Mouse (Mus musculus) limb, embryonic 14.5 days (tissue): ENCODE results near the gene Camp. TPM values are rescaled to one million over a fixed set of nuclear protein-coding genes. Genes with fewer than 3 reads are reported as not detected.
"Not testable (repeated sequence)": the region's sequence is repeated elsewhere in the genome, so short reads cannot be mapped to it uniquely, and the experiment has no call there.

Experiments
- ATAC-seq: fragments of 200-750 bp; cut with Nextera tagmentation; 2 replicates; pipeline ENCODE4 v1.8.0; 2017; ENCODE audit warnings: low read depth, moderate number of reproducible peaks, moderate TSS enrichment; ENCODE audit not compliant: low FRiP score
- DNase-seq: peaks from one replicate; pipeline ENCODE4 v3.0.0-alpha.2; 2015; ENCODE audit warnings: low spot score
- H3K27ac ChIP-seq: fragments of 300-500 bp; sonication (generic); replicated peaks from 2 replicates; pipeline ENCODE4 v1.5.1; 2014; ENCODE audit warnings: low read depth, mild to moderate bottlenecking, low read length, moderate library complexity, mixed read lengths
- H3K27me3 ChIP-seq: fragments of 300-500 bp; sonication (generic); 2 replicates; pipeline ENCODE4 v1.6.1; 2014; ENCODE audit warnings: low read length, mixed read lengths; ENCODE audit not compliant: control insufficient read depth, insufficient read depth
- H3K36me3 ChIP-seq: fragments of 300-500 bp; sonication (generic); 2 replicates; pipeline ENCODE4 v1.6.1; 2014; ENCODE audit warnings: mild to moderate bottlenecking, low read length, moderate library complexity, mixed read lengths; ENCODE audit not compliant: control insufficient read depth, insufficient read depth
- H3K4me1 ChIP-seq: fragments of 300-500 bp; sonication (generic); 2 replicates; pipeline ENCODE4 v1.6.1; 2014; ENCODE audit warnings: antibody characterized with exemption, low read length, mixed read lengths; ENCODE audit not compliant: control insufficient read depth, insufficient read depth
- H3K4me2 ChIP-seq: fragments of 300-500 bp; sonication (generic); replicated peaks from 2 replicates; pipeline ENCODE4 v1.6.1; 2014; ENCODE audit warnings: low read depth, mild to moderate bottlenecking, low read length, moderate library complexity; ENCODE audit not compliant: severe bottlenecking
- H3K4me3 ChIP-seq: fragments of 300-500 bp; sonication (generic); replicated peaks from 2 replicates; pipeline ENCODE4 v1.5.1; 2014; ENCODE audit warnings: low read length
- H3K9ac ChIP-seq: fragments of 300-500 bp; sonication (generic); 2 replicates; pipeline ENCODE4 v1.6.1; 2014; ENCODE audit warnings: mild to moderate bottlenecking, low read depth, low read length, moderate library complexity; ENCODE audit not compliant: severe bottlenecking
- H3K9me3 ChIP-seq: fragments of 300-500 bp; sonication (generic); 2 replicates; pipeline ENCODE4 v1.6.1; 2016; ENCODE audit warnings: low read length; ENCODE audit not compliant: control insufficient read depth
- POLR2A ChIP-seq: fragments of 200-500 bp; IDR thresholded peaks from 2 replicates; pipeline ENCODE4 v1.8.0; 2012; ENCODE audit warnings: inconsistent platforms, mild to moderate bottlenecking, moderate library complexity, borderline replicate concordance; ENCODE audit not compliant: insufficient read depth, insufficient read length; ENCODE audit errors: extremely low read depth
- WGBS: fragments of 180-500 bp; shearing (Covaris S2); extraction: QIAGEN DNeasy Blood & Tissue Kit; methylation state at CpG from one replicate; pipeline ENCODE4 v1.1.7; 2014; 5-methylcytosine and 5-hydroxymethylcytosine counted together
- microRNA-seq: library from miRNA; unstranded; fragments of <30 nt; microRNA quantifications from one replicate; pipeline ENCODE4, GENCODE M21; 2016
- polyA plus RNA-seq, 2 experiments: library from polyadenylated mRNA; depleted of rRNA in 1 of 2; stranded (reverse) in 1 of 2; unstranded in 1 of 2; fragments of >200 nt; fragmentation: Nextera tagmentation in 1 of 2; extraction: Ambion mirVana in 1 of 2; gene quantifications; 2 replicates each; pipeline versions ENCODE4 v1.2.1 to v1.2.3; 2012 to 2014

Camp gene
- polyA plus RNA-seq, 2 experiments: 1.2 to 4.8 TPM

DNA sequence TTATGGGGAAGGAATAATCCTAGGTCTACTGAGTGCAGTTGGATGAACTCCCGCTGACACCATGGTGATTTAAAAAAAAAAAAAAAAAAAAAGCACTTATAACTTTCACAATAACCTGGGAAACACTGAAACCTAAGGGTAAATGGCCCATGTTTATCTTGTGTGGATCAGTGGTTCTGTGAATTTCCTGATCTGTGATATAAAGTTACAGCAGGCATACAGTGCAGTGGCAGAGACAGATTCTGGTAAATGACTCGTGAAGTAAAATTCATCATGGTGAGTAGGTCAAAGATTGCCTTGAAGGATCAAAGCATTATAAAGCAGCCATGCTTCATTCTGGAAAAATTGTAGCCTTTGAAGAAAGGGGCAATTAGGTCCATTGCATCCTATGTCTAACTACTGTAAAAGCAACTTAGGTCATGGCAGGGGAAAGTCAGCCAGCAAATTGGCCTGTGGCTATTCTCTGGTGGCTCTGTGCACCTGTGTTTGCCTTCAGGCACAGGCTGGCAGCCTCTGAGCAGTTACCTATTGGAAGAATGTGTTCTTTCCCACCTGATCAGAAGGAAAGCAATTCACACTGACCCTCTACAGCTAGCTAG, 42.6 kb downstream of the Camp start:
- Histone ChIP-seq H3K27ac (no peak overlapping the region), H3K4me2 (no peak overlapping the region), H3K9ac (no peak overlapping the region), H3K36me3 (no peaks in the 10 kb centered on the region), H3K9me3 (no peaks in the 10 kb centered on the region), H3K27me3 (no peaks in the 10 kb centered on the region), H3K4me1 (no peaks in the 10 kb centered on the region), H3K4me3 (no peak overlapping the region)
- 66% methylated on average over 2 of the region's 2 CpGs for WGBS
- ATAC-seq (no peak), DNase-seq (no peak)
- no peak for TF ChIP-seq POLR2A

DNA sequence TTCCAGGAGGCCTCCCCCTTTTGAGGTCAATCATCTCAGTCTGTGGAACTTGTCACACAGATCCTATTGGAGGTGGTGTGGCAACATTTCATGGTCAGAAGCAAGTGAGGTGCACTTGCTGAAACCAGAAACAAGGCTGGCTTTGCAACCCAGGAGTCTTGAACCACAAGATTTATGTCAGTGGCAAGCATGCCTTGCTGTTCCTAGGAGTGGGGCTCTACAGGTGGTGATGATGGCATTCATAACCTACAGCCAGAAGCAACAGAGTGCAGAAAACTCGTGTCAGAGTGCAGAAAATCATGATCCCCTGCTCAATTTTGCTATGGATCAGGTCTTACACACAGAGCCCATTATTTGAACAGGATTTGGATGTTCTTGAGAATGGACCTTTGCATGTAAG, 43.2 kb downstream of the Camp start:
- no peaks in the 10 kb centered on the region for H3K9me3 ChIP-seq
- no peak overlapping the region for H3K9ac ChIP-seq
- H3K4me1 ChIP-seq: no peaks in the 10 kb centered on the region
- H3K27ac ChIP-seq: no peak overlapping the region
- no peak overlapping the region for H3K4me3 ChIP-seq
- ATAC-seq (no peak), DNase-seq (no peak)
- H3K36me3 ChIP-seq: no peaks in the 10 kb centered on the region
- H3K4me2 ChIP-seq: no peak overlapping the region
- 40% methylated on average over 1 of the region's 1 CpGs for WGBS
- H3K27me3 ChIP-seq: no peaks in the 10 kb centered on the region
- TF ChIP-seq POLR2A: no peak

DNA sequence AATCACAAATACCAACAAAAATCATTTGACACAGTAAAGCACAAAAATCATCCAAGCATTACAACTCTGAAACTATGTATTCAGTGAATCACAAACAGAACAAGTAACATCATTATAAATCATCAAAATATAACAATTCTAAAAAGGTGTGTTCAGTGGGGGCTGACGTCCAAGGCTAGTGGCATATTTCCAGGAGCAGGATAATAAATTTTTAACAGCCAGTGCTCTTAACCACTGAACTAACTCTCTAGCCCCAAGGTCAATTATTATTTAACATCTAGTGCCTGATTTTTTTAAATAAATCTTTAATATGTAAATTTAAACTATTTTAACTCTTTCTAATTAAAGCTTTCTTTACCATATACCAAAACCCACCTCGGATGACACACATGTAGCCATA, 43.8 kb downstream of the Camp start:
- H3K36me3 ChIP-seq, H3K9ac ChIP-seq, DNase-seq, ATAC-seq, H3K4me1 ChIP-seq, H3K9me3 ChIP-seq, H3K4me2 ChIP-seq, H3K4me3 ChIP-seq, H3K27ac ChIP-seq, H3K27me3 ChIP-seq: not testable (repeated sequence)
- 55% methylated on average over 2 of the region's 2 CpGs for WGBS

DNA sequence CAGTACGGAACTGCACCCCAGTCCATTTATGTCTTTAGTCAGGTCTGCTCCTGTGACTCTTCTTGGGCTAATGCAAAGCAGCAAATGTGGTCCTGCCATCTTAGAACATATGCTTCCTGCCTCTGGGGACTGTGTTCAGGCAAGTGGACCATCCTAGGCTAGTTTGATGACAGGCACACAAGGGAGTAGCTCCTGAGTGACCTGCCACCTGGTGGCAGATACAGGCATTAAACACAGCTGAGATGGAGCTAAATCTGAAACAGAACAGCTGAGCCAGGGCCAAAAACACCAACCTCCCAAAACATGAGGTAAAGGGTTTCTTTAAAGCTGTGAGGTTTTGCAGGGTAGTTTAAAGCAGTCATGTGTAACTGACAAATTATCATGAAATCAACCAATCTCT, 51.4 kb downstream of the Camp start:
- no peaks in the 10 kb centered on the region for H3K9me3 ChIP-seq
- no peaks in the 10 kb centered on the region for H3K27me3 ChIP-seq
- no peak for DNase-seq
- no peak overlapping the region for H3K9ac ChIP-seq
- no peak overlapping the region for H3K27ac ChIP-seq
- no peak for ATAC-seq
- 88% methylated on average over 1 of the region's 1 CpGs for WGBS
- H3K36me3 ChIP-seq: no peaks in the 10 kb centered on the region
- H3K4me3 ChIP-seq: no peak overlapping the region
- no peak for TF ChIP-seq POLR2A
- H3K4me1 ChIP-seq: no peaks in the 10 kb centered on the region
- no peak overlapping the region for H3K4me2 ChIP-seq

Small RNA genes lying within 50 kb of the gene (microRNA-seq; reads per million reads assigned to microRNA genes)
- gene Mir7089: 0.92 reads per million

Other genes starting within 250 kb of the Camp start
- gene Fbxw24, start 223.6 kb downstream of the Camp start, polyA plus RNA-seq (2012; rRNA removed): not detected in 2 replicates
- gene Fbxw24, start 223.6 kb downstream of the Camp start, polyA plus RNA-seq (2014; fragmentation: Nextera tagmentation; extraction: Ambion mirVana): not detected in 2 replicates
- not detected in 2 replicates for gene Fbxw25, start 185.0 kb downstream of the Camp start, polyA plus RNA-seq (2012; rRNA removed)
- gene Fbxw25, start 185.0 kb downstream of the Camp start, polyA plus RNA-seq (2014; fragmentation: Nextera tagmentation; extraction: Ambion mirVana): not detected in 2 replicates
- gene Fbxw18, start 146.9 kb downstream of the Camp start, polyA plus RNA-seq (2012; rRNA removed): 0.04 TPM in 1 of 2 replicates, not detected in the other
- 0.12 TPM in 1 of 2 replicates, not detected in the other for gene Fbxw18, start 146.9 kb downstream of the Camp start, polyA plus RNA-seq (2014; fragmentation: Nextera tagmentation; extraction: Ambion mirVana)
- not detected in 2 replicates for gene Fbxw26, start 103.5 kb downstream of the Camp start, polyA plus RNA-seq (2012; rRNA removed)
- not detected in 2 replicates for gene Fbxw26, start 103.5 kb downstream of the Camp start, polyA plus RNA-seq (2014; fragmentation: Nextera tagmentation; extraction: Ambion mirVana)
- gene Fbxw27, start 58.9 kb downstream of the Camp start, polyA plus RNA-seq (2012; rRNA removed): not detected in 2 replicates
- not detected in 2 replicates for gene Fbxw27, start 58.9 kb downstream of the Camp start, polyA plus RNA-seq (2014; fragmentation: Nextera tagmentation; extraction: Ambion mirVana)
- 0.09 and 0.28 TPM in 2 replicates for gene Spink8, start 37.3 kb downstream of the Camp start, polyA plus RNA-seq (2012; rRNA removed)
- gene Spink8, start 37.3 kb downstream of the Camp start, polyA plus RNA-seq (2014; fragmentation: Nextera tagmentation; extraction: Ambion mirVana): 1.1 and 1.3 TPM in 2 replicates
- 50.5 and 52.3 TPM in 2 replicates for gene Nme6, start 16.9 kb downstream of the Camp start, polyA plus RNA-seq (2012; rRNA removed)
- gene Nme6, start 16.9 kb downstream of the Camp start, polyA plus RNA-seq (2014; fragmentation: Nextera tagmentation; extraction: Ambion mirVana): 57.8 and 64.6 TPM in 2 replicates
- gene Cdc25a, start 26.0 kb upstream of the Camp start, polyA plus RNA-seq (2012; rRNA removed): 24.8 and 26.1 TPM in 2 replicates
- gene Cdc25a, start 26.0 kb upstream of the Camp start, polyA plus RNA-seq (2014; fragmentation: Nextera tagmentation; extraction: Ambion mirVana): 26.8 and 29.4 TPM in 2 replicates
- 161 and 220 TPM in 2 replicates for gene Map4, start 81.8 kb upstream of the Camp start, polyA plus RNA-seq (2012; rRNA removed)
- 76.1 and 76.6 TPM in 2 replicates for gene Map4, start 81.8 kb upstream of the Camp start, polyA plus RNA-seq (2014; fragmentation: Nextera tagmentation; extraction: Ambion mirVana)